Mouse (Mus musculus): ENCODE measurements around the gene Casc4.

- TF ChIP-seq CTCF (IDR thresholded peaks at IDR 0.05; ENCODE audit: extremely low read depth, insufficient read length, insufficient replicate concordance, low read depth, low read length) (no peak), POLR2A (IDR thresholded peaks at IDR 0.05; ENCODE audit: low read depth, low read length) (no peak)
Measured at GRCm38 (mm10) chr2:121885509-121886106, 18.8 kb downstream of the Casc4 start.
